Mouse (Mus musculus) frontal cortex, adult 2 months (tissue): ENCODE measurements at regions not wholly inside any gene's neighbourhood (a gene's known extent, or its start where the extent isn't known, plus 50 kb on each side); places are given as distances from the start of the nearest gene placed in this dataset.

Experiments
- DNase-seq, 2 experiments: peaks; one replicate each; pipeline ENCODE4 v3.0.0; 2022; ENCODE audit warnings: low spot score in 1 of 2; ENCODE audit errors: extremely low spot score in 1 of 2

- no peak for DNase-seq
Observed at GRCm38 (mm10) chr15:21656322-21656721, 892.5 kb upstream of the Cdh18 start.

- no peak for DNase-seq
Observed at GRCm38 (mm10) chr15:21664180-21664579, 884.6 kb upstream of the Cdh18 start.

GRCm38 (mm10) chr15:21669760-21670159 is 879.1 kb upstream of the Cdh18 start:
- peak in 1 of 2 experiments; percentile 10 for DNase-seq

GRCm38 (mm10) chr15:21684138-21684537 is 864.7 kb upstream of the Cdh18 start:
- DNase-seq, result peak in 1 of 2 experiments; percentile 25
